24 mouse cellular contexts compared by ENCODE assay signal in genomic region chr12:111356216-111356615, GRCm38 (mm10). TPM values are rescaled to one million over a fixed set of nuclear protein-coding genes. Genes with fewer than 3 reads are reported as not detected.
DNase-seq lines count a peak whose midpoint lies in the region; TF ChIP-seq lines count a peak whose summit lies in the region.
"Had no signal": no experiment of that assay in that cellular context is flagged by ENCODE, and none has a peak within 500 bp of the region (broad histone marks: within the 10 kb centered on the region; RNA-seq: fewer than 3 reads in every experiment).

No protein-coding gene starts in this region.

- no peak overlapping the region for H3K4me3 ChIP-seq in cerebellum, adult 2 months (replicated peaks; ENCODE audit: insufficient read depth, low read depth, low read length)
- H3K4me3 ChIP-seq in kidney, adult 2 months (ENCODE audit: insufficient read depth, low read depth, low read length) = no peak overlapping the region
- H3K4me3 ChIP-seq: embryonic facial prominence, embryonic 10.5 days; forebrain, embryonic 15.5 days; heart, adult 2 months; hindbrain, embryonic 13.5 days; left cerebral cortex, adult 2 months; limb, embryonic 10.5 days; liver, embryonic 15.5 days; lung, embryonic 15.5 days; megakaryocyte, embryonic 14.5 days had no signal

- TF ChIP-seq POLR2A in cerebellum, adult 2 months (IDR thresholded peaks at IDR 0.05; ENCODE audit: borderline replicate concordance, insufficient read depth, low read length) = no peak
- TF ChIP-seq POLR2A in kidney, adult 2 months (IDR thresholded peaks at IDR 0.05; ENCODE audit: low read depth, low read length) = no peak

- peaks cover 50% of the 10 kb centered on the region for H3K4me1 ChIP-seq in cerebellum, adult 2 months (ENCODE audit: control insufficient read depth, insufficient read depth, low read length)
- peaks cover 54% of the 10 kb centered on the region for H3K4me1 ChIP-seq in kidney, adult 2 months (ENCODE audit: control insufficient read depth, insufficient read depth, low read length)

- peak; percentile 55 for DNase-seq in adrenal gland, postnatal 14 days
- DNase-seq in adrenal gland, adult 2 months = no peak
- peak; percentile 58 to 61 for DNase-seq in cerebellum, adult 2 months
- no peak for DNase-seq in cerebellum, adult 8-10 months
- peak; percentile 46 to 61 for DNase-seq in kidney, postnatal 36 days
- no peak for DNase-seq in kidney, adult 2 months
- DNase-seq in cerebellum, postnatal 25 days = peak; percentile 63 to 76
- no peak for DNase-seq in ovary, postnatal 36 days (ENCODE audit: low spot score)
- DNase-seq: gastrocnemius, postnatal 36 days; heart, adult 2 months; kidney, adult 8-10 months; liver; lung, postnatal 36 days; midbrain, embryonic 14.5 days had no signal

- 42% methylated on average over 8 of the region's 8 CpGs for WGBS in cerebellum, adult 2 months
- 58% methylated on average over 8 of the region's 8 CpGs for WGBS in kidney, adult 2 months

- no peaks in the 10 kb centered on the region for H3K36me3 ChIP-seq in kidney, adult 2 months (ENCODE audit: control insufficient read depth, insufficient read depth, low read length)
- H3K36me3 ChIP-seq: forebrain, embryonic 15.5 days; hindbrain, embryonic 13.5 days; liver, embryonic 15.5 days; lung, embryonic 15.5 days had no signal

- no peaks in the 10 kb centered on the region for H3K27me3 ChIP-seq in cerebellum, adult 2 months (ENCODE audit: control insufficient read depth, insufficient read depth, low read length)
- H3K27me3 ChIP-seq in kidney, adult 2 months (replicated peaks; ENCODE audit: control insufficient read depth, insufficient read depth, low read length) = no peaks in the 10 kb centered on the region
- H3K27me3 ChIP-seq: forebrain, embryonic 15.5 days; hindbrain, embryonic 13.5 days; liver, embryonic 15.5 days; lung, embryonic 15.5 days had no signal

- H3K27ac ChIP-seq in cerebellum, adult 2 months (ENCODE audit: insufficient read depth, low read length) = 0 out of 2 replicates have a peak overlapping the region, but pooled peaks have one; percentile 10
- no peak overlapping the region for H3K27ac ChIP-seq in kidney, adult 2 months (ENCODE audit: insufficient read depth, low read depth, low read length)
- H3K27ac ChIP-seq: embryonic facial prominence, embryonic 10.5 days; forebrain, embryonic 15.5 days; heart, adult 2 months; hindbrain, embryonic 13.5 days; left cerebral cortex, adult 2 months; limb, embryonic 10.5 days; liver, embryonic 15.5 days; lung, embryonic 15.5 days had no signal

- TF ChIP-seq CTCF in cerebellum, adult 2 months (IDR thresholded peaks at IDR 0.05; ENCODE audit: borderline replicate concordance, insufficient read depth, low read depth, low read length) = no peak
- TF ChIP-seq CTCF in kidney, adult 2 months (conservative IDR thresholded peaks at IDR 0.05; ENCODE audit: insufficient read depth, insufficient read length, low read depth, low read length) = no peak

RNA-seq across cellular contexts. Expression of gene Cdc42bpb, which starts 21.3 kb away (rescaled TPM):
- total RNA-seq in adrenal gland, postnatal 14 days (2021) = 133 and 149 TPM in 2 replicates
- 100 to 1,000 TPM; 119 to 120 TPM for total RNA-seq in adrenal gland, adult 2 months (2021)
- 339 and 354 TPM in 2 replicates for polyA plus RNA-seq in adrenal gland, adult 2 months (2012; rRNA removed)
- polyA plus RNA-seq in cerebellum, adult 2 months (2012; rRNA removed) = 176 and 177 TPM in 2 replicates
- polyA plus RNA-seq in kidney, adult 2 months (2012; rRNA removed) = 164 and 208 TPM in 2 replicates

RNA-seq across cellular contexts. Expression of gene Lbhd2, which starts 50.4 kb away (rescaled TPM):
- 0.56 and 0.79 TPM in 2 replicates for total RNA-seq in adrenal gland, postnatal 14 days (2021)
- total RNA-seq in adrenal gland, adult 2 months (2021) = under 1 TPM; 0.46 to 0.48 TPM
- polyA plus RNA-seq in adrenal gland, adult 2 months (2012; rRNA removed) = 0.17 and 0.30 TPM in 2 replicates
- polyA plus RNA-seq in cerebellum, adult 2 months (2012; rRNA removed) = 1.5 and 2.5 TPM in 2 replicates
- 0.13 and 0.15 TPM in 2 replicates for polyA plus RNA-seq in kidney, adult 2 months (2012; rRNA removed)
- total RNA-seq: gastrocnemius, postnatal 36 days; heart, adult 2 months; heart, postnatal 25 days had no signal
- polyA plus RNA-seq: embryonic facial prominence, embryonic 10.5 days; heart, adult 2 months; limb, embryonic 10.5 days; liver, embryonic 15.5 days; neural tube, embryonic 11.5 days had no signal

Comparison
In these comparisons a context has a peak if more than half of its experiments do, and no peak if none do; other contexts are left out.
1. DNase-seq: peak in adrenal gland, postnatal 14 days (single experiment), cerebellum, adult 2 months (2 of 2), kidney, postnatal 36 days (2 of 2) and cerebellum, postnatal 25 days (2 of 2); none in adrenal gland, adult 2 months (single experiment), cerebellum, adult 8-10 months (single experiment), kidney, adult 2 months (single experiment) and ovary, postnatal 36 days (single experiment).